Mouse (Mus musculus) small intestine, adult 2 months (tissue): ENCODE results near the gene Scrn3.

Source experiments
- CTCF ChIP-seq: fragments of 200-500 bp; IDR thresholded peaks from 2 replicates; pipeline ENCODE4 v1.5.1; 2012; ENCODE audit warnings: low read depth, mild to moderate bottlenecking, control low read depth, inconsistent platforms, low read length, moderate library complexity, mixed read lengths; ENCODE audit not compliant: insufficient replicate concordance, insufficient read length; ENCODE audit errors: extremely low read depth
- POLR2A ChIP-seq: fragments of 200-500 bp; IDR thresholded peaks from 2 replicates; pipeline ENCODE4 v1.6.1; 2012; ENCODE audit warnings: low read depth, mild to moderate bottlenecking, control low read depth, inconsistent platforms, low read length, moderate library complexity

GRCm38 (mm10) chr2:73359941-73360340 lies 47.5 kb downstream of the Scrn3 start:
- TF ChIP-seq CTCF (no peak), POLR2A (no peak)
